Mouse (Mus musculus) embryonic fibroblast, embryonic 13.5 days (primary cell): ENCODE measurements around the gene Sf3b1. TPM values are rescaled to one million over a fixed set of nuclear protein-coding genes. Genes with fewer than 3 reads are reported as not detected.
"Not testable (repeated sequence)": the region's sequence is repeated elsewhere in the genome, so short reads cannot be mapped to it uniquely, and the experiment has no call there.

ENCODE experiments used
- H3K27ac ChIP-seq: 2 replicates; pipeline ENCODE4 v1.5.1; 2012; ENCODE audit warnings: low read length, control low read depth, inconsistent platforms; ENCODE audit not compliant: insufficient read depth
- H3K4me1 ChIP-seq: 2 replicates; pipeline ENCODE4 v1.6.1; 2011; ENCODE audit warnings: low read length; ENCODE audit not compliant: control insufficient read depth, insufficient read depth
- H3K4me3 ChIP-seq: 2 replicates; pipeline ENCODE4 v1.5.1; 2011; ENCODE audit warnings: mild to moderate bottlenecking, control low read depth, low read length; ENCODE audit not compliant: insufficient read depth
- CTCF ChIP-seq: IDR thresholded peaks from 2 replicates; pipeline ENCODE4 v1.5.1; 2011; ENCODE audit warnings: mild to moderate bottlenecking, control low read depth, low read length, moderate library complexity, borderline replicate concordance; ENCODE audit not compliant: insufficient read depth
- POLR2A ChIP-seq: IDR thresholded peaks from 2 replicates; pipeline ENCODE4 v1.6.1; 2011; ENCODE audit warnings: low read depth, mild to moderate bottlenecking, control low read depth, low read length, moderate library complexity
- polyA plus RNA-seq: library from polyadenylated mRNA; stranded (reverse); fragments of >200 nt; gene quantifications from 2 replicates; pipeline ENCODE4 v1.2.4, GENCODE M21; 2011; ENCODE audit warnings: low read depth; ENCODE audit not compliant: missing spikeins, insufficient read length

The Sf3b1 gene
- polyA plus RNA-seq, 1 experiment = 246 TPM

- H3K27ac ChIP-seq = no peak overlapping the region
- no peak overlapping the region for H3K4me3 ChIP-seq
- TF ChIP-seq CTCF (no peak), POLR2A (no peak)
- peaks cover 6% of the 10 kb centered on the region for H3K4me1 ChIP-seq
Measured at GRCm38 (mm10) chr1:54961724-54962123, 65.6 kb downstream of the Sf3b1 start.

DNA sequence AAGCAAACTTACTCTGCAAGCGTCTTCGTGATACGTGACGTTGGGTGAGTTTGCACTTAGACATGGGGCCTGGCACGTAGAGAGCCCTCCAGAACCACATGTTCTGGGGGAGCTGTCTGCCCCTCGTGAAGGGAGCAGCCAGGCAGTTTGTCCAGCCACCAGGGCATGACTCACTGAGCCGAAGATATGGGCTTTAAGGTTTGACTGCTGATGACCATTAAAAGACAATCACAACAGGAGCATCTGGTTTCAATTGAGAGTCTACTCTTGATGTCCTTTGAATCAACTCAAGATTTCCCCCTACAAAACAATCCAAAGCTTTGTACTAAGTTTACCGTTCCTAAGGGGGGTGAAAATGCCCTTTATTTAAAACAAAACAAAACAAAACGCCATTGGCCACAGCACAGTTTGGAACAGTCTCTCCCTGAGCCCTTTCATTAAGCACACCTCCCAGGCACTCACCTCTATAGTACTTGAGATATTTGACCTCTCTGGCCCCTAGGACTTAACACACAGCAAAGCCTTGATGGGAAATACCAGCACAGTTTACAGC, 66.6 kb downstream of the Sf3b1 start:
- no peak overlapping the region for H3K4me3 ChIP-seq
- peaks cover 6% of the 10 kb centered on the region for H3K4me1 ChIP-seq
- no peak for TF ChIP-seq POLR2A
- H3K27ac ChIP-seq = no peak overlapping the region

GRCm38 (mm10) chr1:54958525-54958924, 68.8 kb downstream of the Sf3b1 start:
- Histone ChIP-seq H3K4me1 (peaks cover 6% of the 10 kb centered on the region), H3K27ac (no peak overlapping the region), H3K4me3 (no peak overlapping the region)
- TF ChIP-seq CTCF = no peak
- no peak for TF ChIP-seq POLR2A

DNA sequence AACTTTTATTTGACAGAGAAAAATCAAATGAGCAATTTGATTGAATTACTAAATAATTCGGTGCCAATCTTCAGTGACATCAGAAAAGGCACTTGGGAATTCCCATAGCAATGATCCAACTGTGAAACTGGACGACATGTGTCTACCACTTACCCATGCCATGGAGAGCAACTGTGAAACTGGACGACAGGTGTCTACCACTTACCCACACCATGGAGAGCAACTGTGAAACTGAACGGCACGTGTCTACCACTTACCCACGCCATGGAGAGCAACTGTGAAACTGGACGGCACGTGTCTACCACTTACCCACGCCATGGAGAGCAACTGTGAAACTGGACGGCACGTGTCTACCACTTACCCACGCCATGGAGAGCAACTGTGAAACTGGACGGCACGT, 70.3 kb downstream of the Sf3b1 start:
- H3K4me3 ChIP-seq, H3K4me1 ChIP-seq, H3K27ac ChIP-seq: not testable (repeated sequence)

DNA sequence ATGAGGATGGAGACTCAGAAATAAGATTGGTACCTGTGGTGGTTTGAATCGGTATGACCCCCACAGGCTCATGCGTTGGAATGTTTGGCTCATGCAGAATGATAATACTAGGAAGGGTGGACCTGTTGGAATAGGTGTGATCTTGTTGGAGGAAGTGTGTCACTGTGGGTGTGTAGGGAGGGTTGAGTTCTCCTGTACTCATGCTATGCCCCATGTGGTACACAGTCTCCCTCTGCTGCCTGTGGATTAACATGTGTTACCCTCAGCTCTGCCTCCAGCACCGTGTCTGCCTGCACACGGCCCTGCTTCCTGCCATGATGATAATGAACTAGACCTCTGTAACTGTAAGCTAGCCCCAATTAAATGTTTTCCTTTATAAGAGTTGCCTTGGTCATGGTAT, 72.4 kb downstream of the Sf3b1 start:
- Histone ChIP-seq H3K27ac (no peak overlapping the region), H3K4me1 (no peaks in the 10 kb centered on the region), H3K4me3 (no peak overlapping the region)
- TF ChIP-seq CTCF = no peak
- no peak for TF ChIP-seq POLR2A

GRCm38 (mm10) chr1:54944648-54945047, 82.6 kb downstream of the Sf3b1 start:
- H3K27ac ChIP-seq = no peak overlapping the region
- H3K4me3 ChIP-seq = no peak overlapping the region
- TF ChIP-seq CTCF (no peak), POLR2A (no peak)
- no peaks in the 10 kb centered on the region for H3K4me1 ChIP-seq

DNA sequence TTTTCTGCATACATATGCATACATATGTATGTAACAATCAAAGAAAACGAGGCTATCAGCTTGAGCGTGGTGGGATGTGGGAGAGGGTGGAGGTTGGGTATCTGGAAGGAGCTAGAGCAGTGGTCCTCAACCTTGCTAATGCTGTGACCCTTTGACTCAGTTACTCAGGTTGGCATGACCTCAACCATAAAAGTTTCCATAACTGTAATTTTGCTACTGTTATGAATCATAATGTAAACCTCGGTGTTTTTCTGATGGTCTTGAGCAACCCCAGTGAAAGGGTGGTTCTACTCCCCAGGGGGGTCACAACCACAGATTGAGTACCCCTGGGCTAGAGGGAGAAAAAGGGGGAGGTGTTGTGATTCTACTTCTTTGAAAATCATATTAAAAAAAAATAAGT, 91.8 kb downstream of the Sf3b1 start:
- TF ChIP-seq POLR2A (no peak), CTCF (no peak)
- no peak overlapping the region for H3K27ac ChIP-seq

More for the DNA sequence above, 91.8 kb downstream of the Sf3b1 start:
- no peak overlapping the region for H3K4me3 ChIP-seq
- H3K4me1 ChIP-seq = peaks cover 3% of the 10 kb centered on the region

Other genes with a start within 250 kb of the Sf3b1 start
- gene Ankrd44, start 101.1 kb downstream of the Sf3b1 start, polyA plus RNA-seq = 18.8 and 24.8 TPM in 2 replicates
- gene Coq10b, start 25.3 kb upstream of the Sf3b1 start, polyA plus RNA-seq = 67.1 and 82.1 TPM in 2 replicates
- gene Hspe1, start 60.7 kb upstream of the Sf3b1 start, polyA plus RNA-seq = 429 and 478 TPM in 2 replicates
- gene Hspd1, start 60.8 kb upstream of the Sf3b1 start, polyA plus RNA-seq = 335 and 353 TPM in 2 replicates
- gene Mob4, start 103.8 kb upstream of the Sf3b1 start, polyA plus RNA-seq = 79.3 and 83.1 TPM in 2 replicates
- 10.4 and 14.3 TPM in 2 replicates for gene Rftn2, start 199.3 kb upstream of the Sf3b1 start, polyA plus RNA-seq
- gene Mars2, start 209.7 kb upstream of the Sf3b1 start, polyA plus RNA-seq = 3.4 and 3.5 TPM in 2 replicates